Mouse (Mus musculus): ENCODE data around the gene Ndufb7.
"Not testable (repeated sequence)": the region's sequence is repeated elsewhere in the genome, so short reads cannot be mapped to it uniquely, and the experiment has no call there.

Ndufb7 gene

GRCm38 (mm10) chr8:83566469-83567395 lies at the start of gene Ndufb7:
TSS of gene Ndufb7 (plus strand) at chr8:83566671.
- DNase-seq, result peak; percentile 93

GRCm38 (mm10) chr8:83520432-83520831 lies 46.0 kb upstream of the Ndufb7 start:
- DNase-seq, result no peak

- not testable (repeated sequence) for DNase-seq
Measured at GRCm38 (mm10) chr8:83520907-83521306, 45.6 kb upstream of the Ndufb7 start.

- DNase-seq, result no peak
Measured at GRCm38 (mm10) chr8:83521310-83521709, 45.2 kb upstream of the Ndufb7 start.

GRCm38 (mm10) chr8:83534802-83535201 lies 31.7 kb upstream of the Ndufb7 start:
- DNase-seq, result no peak

GRCm38 (mm10) chr8:83535736-83536135 lies 30.7 kb upstream of the Ndufb7 start, which contains the start of gene Olfr370:
TSS of gene Olfr370 (plus strand) at chr8:83535780.
- DNase-seq, result no peak

GRCm38 (mm10) chr8:83562669-83563068 lies 3.8 kb upstream of the Ndufb7 start:
- no peak for DNase-seq

GRCm38 (mm10) chr8:83563246-83563645 lies 3.2 kb upstream of the Ndufb7 start:
- DNase-seq, result no peak

- DNase-seq, result no peak
Measured at GRCm38 (mm10) chr8:83565731-83566375, 618 bp upstream of the Ndufb7 start.

GRCm38 (mm10) chr8:83567668-83568067 lies 1.2 kb downstream of the Ndufb7 start:
- no peak for DNase-seq

GRCm38 (mm10) chr8:83568128-83568527 lies 1.7 kb downstream of the Ndufb7 start:
- DNase-seq, result no peak

GRCm38 (mm10) chr8:83568755-83569154 lies 2.3 kb downstream of the Ndufb7 start:
- DNase-seq, result no peak

- peak; percentile 10 for DNase-seq
Measured at GRCm38 (mm10) chr8:83569165-83569564, 2.7 kb downstream of the Ndufb7 start.

- peak; percentile 3 for DNase-seq
Measured at GRCm38 (mm10) chr8:83570272-83571000, 4.0 kb downstream of the Ndufb7 start.

GRCm38 (mm10) chr8:83571001-83571340 lies 4.5 kb downstream of the Ndufb7 start:
- not testable (repeated sequence) for DNase-seq

- DNase-seq, result peak; percentile 3
Measured at GRCm38 (mm10) chr8:83571791-83572190, 5.3 kb downstream of the Ndufb7 start.

- peak; percentile 4 for DNase-seq
Measured at GRCm38 (mm10) chr8:83572246-83572812, 5.9 kb downstream of the Ndufb7 start.

- peak; percentile 24 for DNase-seq
Measured at GRCm38 (mm10) chr8:83573140-83573875, 6.8 kb downstream of the Ndufb7 start.

- DNase-seq, result peak; percentile 18
Measured at GRCm38 (mm10) chr8:83574631-83575315, 8.3 kb downstream of the Ndufb7 start.

GRCm38 (mm10) chr8:83575561-83576515 lies 9.4 kb downstream of the Ndufb7 start:
- DNase-seq, result peak; percentile 12
